Mouse (Mus musculus) stomach, postnatal 0 days (tissue): Measurements from ENCODE around the gene Nap1l2.

Experiments used
- CTCF ChIP-seq: IDR thresholded peaks from 2 replicates; pipeline ENCODE4 v1.5.1; 2016; ENCODE audit warnings: antibody characterized with exemption, low read depth, mild to moderate bottlenecking, moderate library complexity
- EP300 ChIP-seq: optimal IDR thresholded peaks from 2 replicates; pipeline ENCODE3; 2016; ENCODE audit warnings: antibody characterized with exemption

DNA sequence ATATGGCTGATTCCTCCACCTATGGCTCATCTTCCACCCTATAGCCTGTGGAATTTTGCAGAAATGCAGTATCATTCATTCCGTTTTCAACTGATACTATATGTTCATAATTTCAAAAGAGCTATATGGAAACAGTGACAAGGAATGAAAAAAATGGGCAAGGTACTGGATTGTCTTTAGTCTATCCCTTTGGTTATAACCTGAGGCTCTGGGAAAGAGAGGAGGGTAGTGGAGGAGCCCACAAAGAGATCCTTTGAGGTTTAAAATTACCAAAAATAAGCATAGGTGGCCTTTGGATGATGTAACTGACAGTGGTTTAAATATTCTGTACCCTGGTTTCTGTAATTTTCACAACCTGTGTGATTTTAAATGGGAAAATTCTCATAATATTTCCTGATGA is 389 bp upstream of the Nap1l2 start:
- no peak for TF ChIP-seq EP300
- no peak for TF ChIP-seq CTCF
